Mouse (Mus musculus) spleen, postnatal 10 days (tissue): ENCODE measurements around the gene Pkd1l1.

Source experiments
- DNase-seq, 2 experiments: peaks; one replicate each; pipeline ENCODE4 v3.0.0; 2021 to 2022; ENCODE audit warnings: low spot score in 2 of 2

The Pkd1l1 gene

DNA sequence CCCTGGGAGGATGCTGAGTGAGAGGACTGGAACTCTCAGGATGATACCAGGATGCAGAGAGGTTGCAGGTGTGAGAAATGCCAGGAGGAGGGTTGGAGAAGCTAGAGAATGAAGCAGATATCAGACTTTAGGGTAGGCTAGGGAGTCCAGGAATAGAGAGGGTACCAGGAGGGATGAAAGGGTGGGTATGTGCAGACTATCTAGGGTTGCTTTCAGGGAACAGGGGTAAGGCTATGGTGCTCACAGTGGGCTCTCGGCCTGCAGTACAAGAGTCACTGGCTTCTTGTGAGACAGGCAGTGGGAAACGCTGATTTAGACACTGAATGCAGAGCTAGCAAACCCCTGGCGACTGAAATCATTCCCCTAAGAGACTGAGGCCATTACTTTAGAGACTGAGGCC, at the start of gene Pkd1l1:
Gene Pkd1l1, minus strand, starts transcription at position 101 of the 400 bp plus-strand sequence.
- no peak for DNase-seq

DNA sequence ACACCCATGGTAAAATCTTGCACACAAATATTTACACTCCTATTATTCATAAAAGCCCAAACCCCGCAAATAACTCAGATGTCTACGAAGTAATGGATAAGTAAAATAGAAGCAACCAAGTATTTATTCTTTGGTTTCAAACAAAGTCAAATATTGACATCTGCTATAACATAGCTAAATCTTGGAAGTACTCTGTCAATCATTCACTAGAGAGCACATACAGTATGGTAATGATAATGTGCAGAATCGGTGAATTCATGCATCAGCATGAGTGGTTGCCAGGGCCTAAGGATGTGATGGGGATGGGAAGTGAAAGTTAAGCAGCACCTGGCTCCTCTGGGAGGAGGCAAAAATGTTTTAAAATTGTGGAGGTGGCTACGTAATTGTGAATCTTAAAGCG, 47.1 kb upstream of the Pkd1l1 start:
- no peak for DNase-seq

DNA sequence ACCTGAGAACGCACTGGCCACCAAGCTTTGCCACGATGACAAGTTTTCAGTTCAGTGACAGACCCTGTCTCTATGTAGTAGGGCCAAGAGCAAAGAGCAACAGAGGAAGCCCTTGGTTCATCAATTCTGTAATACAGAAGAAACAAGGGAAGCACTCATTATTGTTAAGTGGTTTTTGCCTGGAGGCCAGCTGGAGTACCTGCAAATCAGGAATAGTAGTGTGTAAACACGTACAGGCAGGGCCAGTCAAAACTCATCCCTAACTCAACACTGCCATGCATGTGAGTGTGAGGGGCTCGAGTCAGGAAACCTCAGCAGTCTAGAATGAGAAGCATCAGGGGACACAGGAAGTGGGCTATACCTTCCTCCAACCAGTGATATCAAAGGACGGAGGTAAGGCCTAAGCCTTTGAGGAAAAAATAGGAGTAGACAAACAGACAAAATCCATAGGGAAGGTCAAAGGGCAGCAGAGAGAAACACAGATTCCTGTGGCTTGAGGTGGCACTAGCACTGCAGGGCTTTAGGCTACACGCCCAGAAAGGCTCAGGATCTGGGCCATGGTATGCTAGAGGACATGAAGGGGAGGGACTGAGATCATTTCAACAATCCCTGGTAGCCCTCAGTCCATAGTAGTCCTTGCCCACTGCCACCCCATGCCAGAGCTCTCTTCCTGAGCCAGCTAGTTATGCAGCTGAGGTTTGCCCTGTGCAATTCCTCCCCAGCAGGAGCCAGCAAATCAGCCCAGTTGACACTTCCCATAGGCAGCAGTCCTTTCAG, 45.6 kb upstream of the Pkd1l1 start:
- no peak for DNase-seq

DNA sequence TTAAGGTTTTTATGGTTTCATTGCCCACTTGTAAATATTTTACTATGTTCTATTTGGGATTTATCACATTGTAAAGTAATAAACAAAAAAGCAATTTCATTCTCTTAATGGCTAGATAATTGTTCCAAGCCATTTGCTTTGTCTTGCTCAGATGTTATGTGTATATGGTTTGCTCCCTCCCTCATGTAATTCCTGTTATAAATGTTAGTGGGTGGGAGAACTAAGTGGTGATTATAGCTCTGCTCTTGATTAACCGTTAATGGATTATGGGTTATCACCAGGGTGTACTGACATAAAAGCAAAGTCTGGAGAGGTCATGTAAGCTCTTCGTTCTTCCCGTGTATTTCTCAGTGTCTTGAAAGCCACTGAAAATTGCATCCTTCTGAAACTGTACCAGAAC, 41.7 kb upstream of the Pkd1l1 start:
- DNase-seq, result no peak

DNA sequence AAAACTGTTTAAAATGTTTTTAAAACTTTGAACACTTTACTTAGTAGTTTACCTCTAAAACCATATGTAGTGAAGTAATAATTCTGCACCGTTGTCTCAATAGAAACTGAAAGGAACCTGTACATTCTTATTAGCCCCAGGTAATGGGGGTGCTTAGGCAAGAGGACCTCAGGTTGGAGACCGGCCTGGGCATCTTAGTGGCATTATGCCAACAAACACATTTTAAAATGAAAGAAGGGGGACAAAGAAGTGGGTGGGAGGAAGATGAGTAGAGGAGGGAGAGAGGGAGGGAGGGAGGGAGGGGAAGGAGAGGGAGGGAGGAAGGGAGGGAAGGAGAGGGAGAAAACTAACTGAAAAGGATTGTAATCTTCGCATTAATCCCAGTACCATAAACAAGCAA, 38.3 kb upstream of the Pkd1l1 start:
- DNase-seq, result no peak

DNA sequence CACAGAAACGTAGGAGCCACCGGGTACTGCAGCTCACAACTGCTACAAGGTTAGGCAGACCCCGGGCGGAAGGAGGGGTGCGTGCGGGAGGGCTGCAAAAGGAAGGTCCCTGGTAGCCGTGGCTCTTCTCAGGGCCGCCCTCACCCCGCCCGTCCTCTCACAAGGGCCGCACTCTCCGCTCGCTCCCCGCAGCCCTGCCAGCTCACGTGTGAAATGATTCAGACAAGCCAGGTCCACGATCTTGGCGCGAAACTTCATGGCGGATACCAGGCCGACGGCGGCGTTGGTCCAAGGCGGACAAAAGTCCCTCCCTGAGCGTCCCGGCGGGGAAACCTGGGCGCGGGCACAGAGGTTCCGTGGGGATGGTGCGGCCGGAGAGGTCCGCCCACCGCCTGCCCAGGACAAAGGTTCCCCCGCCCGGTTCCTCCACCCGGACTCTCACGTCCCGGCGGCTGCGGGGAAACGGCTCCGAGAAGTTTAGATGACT, 37.8 kb upstream of the Pkd1l1 start, which contains the start of gene Hus1:
Gene Hus1, minus strand, starts transcription at position 339 of the 487 bp plus-strand sequence.
- DNase-seq, result peak; percentile 87 to 88

DNA sequence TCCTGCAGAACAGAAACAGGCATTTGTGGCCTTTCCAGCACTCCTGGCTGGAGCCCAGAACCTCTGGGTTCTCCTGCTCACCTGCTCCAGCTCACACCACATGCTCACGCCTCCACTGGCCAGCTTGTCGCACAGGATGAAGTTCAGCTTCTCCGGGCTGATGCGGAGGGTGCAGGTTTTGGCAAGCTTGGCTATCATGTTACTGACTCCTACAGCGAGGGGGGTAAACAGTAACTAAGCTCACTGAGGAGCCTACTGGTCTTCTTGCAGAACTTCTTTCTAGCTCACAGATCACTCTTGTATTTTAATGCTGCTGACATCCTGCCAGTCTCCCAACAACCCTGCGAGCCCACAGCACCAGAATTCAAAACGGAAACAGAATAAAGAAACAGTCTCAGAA, 37.4 kb upstream of the Pkd1l1 start:
- peak; percentile 30 to 40 for DNase-seq

DNA sequence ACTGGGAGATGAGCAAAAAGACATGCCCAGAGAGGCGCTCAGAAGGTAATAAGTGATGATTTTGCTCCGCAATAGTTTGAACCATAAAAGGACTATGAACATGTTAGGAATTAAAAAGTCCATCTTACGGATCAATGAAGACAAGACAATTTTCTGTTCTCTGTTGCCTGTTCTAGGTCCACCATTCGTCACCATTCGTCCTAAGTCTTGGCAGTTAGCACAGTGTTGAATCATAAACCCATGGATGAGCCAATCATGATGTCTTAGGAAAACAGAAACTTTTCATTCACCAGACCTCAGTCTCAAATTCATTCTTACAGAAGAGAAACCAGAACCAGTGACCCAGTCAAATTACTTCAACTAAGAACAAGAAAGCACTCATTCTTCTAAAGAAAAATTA, 35.7 kb upstream of the Pkd1l1 start:
- DNase-seq, result no peak

DNA sequence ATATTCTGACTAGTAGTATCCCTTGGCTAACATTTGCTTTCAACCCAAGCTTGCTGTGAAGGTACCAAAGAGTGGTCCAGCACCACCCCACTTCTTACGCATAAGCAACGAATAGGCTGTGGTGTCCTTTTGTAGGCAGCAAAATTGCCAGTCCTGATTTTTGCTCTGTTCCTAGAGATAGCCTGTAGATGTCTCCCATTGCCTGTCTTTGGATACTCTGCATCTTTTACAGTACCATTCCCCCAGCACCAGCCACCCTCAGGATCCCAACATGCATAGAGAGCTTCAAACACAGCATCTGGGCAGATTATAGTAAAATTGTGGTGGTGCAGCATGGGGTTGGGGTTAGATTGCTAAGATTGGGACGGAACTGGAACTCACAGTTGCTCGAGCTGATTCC, 15.0 kb upstream of the Pkd1l1 start:
- no peak for DNase-seq

DNA sequence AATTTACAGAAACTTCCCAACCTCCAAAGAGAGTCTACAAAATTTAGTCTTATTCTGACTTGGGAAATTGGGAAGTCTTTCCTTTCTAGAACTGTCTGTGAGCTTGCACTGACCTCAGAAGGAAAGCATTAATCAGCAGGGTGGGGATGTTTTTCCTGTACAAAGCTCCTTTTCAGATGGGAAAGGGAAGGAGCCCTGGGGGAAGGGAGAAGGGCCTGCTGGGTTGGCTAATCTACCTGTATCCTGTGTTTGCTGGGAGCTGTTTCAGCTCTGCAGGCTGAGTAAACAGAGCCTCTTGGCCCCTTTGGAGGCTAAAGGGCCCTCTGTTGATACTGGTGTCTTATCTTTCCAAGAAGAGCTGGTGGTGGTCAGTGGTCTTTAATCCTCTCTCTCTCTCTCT, 13.0 kb upstream of the Pkd1l1 start:
- DNase-seq, result no peak

DNA sequence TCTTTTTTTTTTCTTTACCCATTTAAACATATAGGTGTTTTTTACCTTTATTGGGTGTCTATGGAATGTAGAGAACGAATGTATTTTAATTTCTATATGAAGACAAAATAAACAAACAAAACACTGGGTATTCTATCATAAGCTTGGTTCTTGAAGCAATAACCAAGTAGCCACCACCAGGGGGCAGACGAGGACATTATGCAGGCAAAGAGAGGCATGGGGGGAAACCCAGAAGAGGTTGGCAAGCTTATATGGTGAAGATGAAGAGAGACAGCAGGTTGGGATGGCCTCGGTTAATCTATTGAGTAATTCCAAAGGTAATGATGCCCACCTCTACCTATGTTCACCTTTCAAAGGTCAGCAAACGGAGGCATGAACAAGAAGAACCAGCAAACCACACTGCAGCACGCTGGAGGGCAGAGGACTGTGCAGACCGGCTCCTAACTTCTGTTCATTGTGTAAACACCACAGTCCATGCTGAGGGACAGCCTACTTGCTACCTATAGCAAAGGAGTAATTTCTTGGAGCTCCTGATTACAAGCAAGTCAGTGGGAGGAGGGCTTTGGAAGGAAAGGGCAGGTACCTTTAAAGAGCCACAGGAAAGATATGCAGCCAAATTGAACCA, 10.3 kb upstream of the Pkd1l1 start:
- DNase-seq, result peak; percentile 37 to 83

DNA sequence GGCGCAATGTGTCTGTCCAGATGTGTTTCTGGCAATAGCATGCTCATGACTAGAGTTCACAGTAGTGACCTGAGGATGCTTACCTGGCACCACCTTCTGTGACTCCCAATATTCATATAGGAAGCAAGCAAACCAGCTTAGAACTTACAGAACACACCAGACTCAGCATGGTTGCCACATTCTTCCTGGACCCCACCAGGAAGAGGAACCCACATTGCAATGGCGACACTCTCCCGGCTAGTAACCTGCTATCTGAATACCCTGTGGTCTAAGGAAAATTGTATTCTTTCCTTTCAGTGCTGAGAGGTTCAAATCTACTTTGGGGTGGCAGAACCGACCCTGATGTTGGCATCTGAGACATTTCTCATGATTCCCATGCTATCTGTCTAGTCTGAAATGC, 5.1 kb upstream of the Pkd1l1 start:
- DNase-seq, result no peak

DNA sequence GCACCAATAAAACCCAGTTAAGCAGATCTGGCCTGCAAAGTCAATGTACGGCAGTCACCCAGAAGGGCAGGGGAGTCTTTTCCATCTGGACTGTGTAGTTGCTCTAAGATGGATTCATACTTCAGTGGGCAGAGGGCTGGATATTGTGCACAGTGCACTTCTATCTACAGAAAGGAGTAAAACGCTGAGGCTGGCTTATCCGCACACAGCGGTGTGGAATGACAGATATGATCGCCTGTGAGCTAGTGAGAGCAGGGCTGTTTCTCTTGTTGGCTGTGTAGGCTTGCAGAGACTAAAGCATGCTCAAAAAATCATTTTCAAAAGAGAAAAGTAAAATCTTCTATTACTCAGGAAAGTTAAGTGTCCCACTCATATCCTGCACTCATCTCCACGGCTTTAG, 973 bp downstream of the Pkd1l1 start:
- no peak for DNase-seq

DNA sequence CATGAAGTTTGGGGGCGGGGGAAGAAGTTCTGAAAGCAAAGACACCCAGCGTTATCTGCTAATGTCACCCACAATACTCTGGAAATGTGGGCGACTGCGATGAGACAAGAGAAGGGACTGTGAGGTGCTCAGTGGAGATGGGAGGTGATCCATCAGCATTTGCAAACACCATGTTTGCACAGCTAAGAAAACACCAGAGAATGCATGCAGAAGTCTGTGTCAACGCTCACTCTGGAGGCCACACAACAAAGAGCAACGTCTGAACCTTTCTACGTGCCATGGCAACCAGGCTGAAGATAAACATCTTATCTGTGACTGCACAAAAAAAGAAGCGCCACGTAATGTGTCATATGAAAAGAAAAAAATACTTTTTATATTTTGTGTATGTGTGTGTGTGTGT, 2.6 kb downstream of the Pkd1l1 start:
- DNase-seq, result peak in 1 of 2 experiments; percentile 28

DNA sequence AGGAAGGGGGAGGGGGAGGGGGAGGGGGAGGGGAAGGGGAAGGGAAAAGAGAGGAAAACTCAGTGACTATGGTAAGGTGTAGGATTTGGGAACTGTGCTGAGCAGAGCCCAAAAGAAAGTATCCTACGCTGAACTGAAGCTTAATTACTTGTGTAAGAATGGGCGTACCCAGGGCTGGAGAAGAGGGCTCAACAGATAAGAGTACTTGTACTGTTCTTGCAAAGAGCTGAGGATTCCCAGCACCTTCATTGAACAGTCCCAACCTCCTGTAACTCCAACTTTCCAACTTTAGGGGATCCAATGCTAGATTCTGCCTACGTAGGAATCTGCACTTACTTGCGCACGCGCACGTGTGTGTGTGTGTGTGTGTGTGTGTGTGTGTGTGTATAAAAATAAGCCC, 5.0 kb downstream of the Pkd1l1 start:
- no peak for DNase-seq

DNA sequence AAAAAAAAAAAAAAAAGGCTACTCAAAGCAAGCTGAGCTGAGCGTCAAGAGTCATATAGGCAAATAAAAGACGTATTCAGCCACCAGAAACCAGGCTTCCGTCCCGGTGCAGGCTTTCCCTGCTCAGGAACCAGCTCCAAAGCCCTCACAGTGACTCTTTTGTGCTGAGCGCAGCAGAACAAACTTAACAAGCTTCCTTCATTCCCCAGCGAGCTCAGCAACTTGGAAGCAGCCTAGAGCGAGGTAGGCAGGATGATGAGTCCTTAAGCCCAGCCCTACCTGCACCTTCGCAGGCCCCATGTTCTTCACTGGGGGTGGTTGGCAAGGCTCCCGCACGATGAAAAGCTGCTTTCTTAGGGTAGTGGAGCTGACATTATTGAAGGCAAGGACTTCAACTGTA, 14.5 kb downstream of the Pkd1l1 start:
- DNase-seq, result no peak

DNA sequence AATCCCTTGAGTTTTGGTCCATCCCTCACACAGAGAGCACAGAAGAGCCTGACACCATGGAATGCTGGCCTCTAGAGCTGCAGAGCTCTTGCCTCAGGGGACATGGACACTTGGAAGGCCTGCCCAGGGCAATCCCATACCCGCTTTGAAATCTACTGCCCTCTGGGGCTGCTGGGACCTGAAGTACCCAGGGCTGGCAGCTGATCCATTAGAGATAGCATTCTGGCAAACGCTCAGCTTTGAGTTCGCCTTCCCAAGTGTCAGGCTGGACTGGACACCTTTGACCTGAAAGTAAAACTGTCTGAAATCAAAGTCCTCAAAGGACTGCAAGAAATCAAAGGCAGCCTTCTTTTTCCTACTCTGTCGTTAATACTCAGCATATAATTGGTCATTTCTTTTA, 15.0 kb downstream of the Pkd1l1 start:
- no peak for DNase-seq

DNA sequence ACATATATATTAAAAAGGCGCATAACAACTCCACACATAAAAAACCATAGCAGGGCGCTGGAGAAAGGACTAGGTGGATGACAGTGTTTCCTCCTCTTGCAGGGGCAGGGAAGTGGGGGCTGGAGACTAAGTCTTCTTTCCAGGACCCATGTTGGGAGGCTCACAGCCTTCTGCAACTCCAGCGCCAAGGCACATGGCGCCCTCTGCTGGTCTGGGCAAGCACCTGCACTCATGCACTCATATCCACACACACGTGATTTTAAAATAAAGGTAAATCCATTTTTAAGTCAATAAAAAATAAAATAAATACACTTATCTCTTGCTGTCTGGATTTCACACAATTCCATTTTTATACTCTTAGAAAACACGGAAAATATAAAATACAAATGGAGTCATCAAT, 16.0 kb downstream of the Pkd1l1 start:
- peak in 1 of 2 experiments; percentile 22 for DNase-seq

DNA sequence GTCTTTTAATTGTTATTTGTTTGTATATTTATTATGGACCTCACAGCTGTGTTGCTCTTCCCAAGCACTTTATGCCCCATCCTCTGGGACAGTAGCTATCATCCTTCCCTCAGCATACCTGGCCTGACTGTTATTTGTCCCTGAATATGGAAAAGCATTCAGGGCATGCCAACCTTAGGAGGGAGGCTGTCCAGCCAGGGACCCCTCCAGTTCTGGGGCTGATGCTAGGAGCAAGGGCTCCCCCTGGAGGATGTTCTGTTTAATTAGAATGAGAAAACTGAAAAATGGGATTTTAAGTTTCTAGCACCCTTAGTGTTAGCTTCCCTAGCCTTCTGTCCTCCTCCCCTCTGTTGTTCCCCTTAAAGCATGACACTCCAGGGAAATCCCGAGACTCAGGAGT, 17.4 kb downstream of the Pkd1l1 start:
- peak in 1 of 2 experiments; percentile 32 for DNase-seq

DNA sequence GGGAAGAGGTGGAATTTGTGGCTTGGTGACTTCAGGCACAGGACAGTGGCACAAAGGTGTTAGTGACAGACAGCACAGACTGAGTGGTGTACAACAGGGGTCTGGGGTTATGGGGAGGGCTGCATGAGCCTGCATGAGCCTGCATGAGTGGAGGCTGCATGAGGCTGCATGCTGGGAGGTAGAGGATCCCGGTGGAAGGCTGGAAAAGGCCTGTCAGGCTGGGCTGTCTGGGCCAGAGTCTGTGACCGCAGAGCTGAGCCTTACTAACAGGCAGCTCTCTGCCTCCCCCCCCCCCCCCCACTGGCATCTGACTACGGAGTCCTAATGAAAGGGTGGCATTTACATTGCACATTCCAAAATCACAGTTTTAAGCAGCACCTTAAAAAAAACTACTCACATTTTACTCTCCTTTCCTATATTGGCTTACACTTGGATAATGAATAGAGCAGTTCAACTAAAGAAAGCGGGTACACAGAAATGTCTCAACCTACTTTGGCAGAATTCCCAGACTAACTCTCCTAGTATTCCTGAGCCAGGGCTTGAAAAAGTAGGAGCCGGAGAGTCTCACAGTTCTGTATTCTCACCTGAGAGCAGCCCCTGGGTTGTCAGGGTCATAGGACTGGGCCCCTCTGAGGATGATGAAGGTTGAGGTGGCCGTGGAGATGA, 23.2 kb downstream of the Pkd1l1 start:
- no peak for DNase-seq

DNA sequence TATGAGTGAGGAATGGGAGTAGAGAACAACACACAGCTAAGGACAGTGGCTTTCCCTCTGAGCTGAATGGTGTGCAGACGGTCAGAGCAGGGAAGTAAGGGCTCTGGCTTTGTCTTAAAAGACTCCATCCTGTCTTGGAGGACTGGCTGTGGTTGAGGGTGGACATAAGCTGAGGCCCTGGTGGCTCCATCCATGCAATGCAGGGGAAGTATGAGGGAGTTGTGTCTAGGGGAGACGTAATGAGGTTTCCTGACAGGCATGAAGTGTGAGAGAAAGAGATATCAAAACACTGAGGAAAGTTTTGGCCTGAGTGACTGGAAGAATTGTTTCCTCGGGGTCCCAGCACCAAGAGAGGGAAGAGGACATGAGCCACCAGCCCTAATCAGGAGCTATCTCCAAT, 24.2 kb downstream of the Pkd1l1 start:
- DNase-seq, result no peak

DNA sequence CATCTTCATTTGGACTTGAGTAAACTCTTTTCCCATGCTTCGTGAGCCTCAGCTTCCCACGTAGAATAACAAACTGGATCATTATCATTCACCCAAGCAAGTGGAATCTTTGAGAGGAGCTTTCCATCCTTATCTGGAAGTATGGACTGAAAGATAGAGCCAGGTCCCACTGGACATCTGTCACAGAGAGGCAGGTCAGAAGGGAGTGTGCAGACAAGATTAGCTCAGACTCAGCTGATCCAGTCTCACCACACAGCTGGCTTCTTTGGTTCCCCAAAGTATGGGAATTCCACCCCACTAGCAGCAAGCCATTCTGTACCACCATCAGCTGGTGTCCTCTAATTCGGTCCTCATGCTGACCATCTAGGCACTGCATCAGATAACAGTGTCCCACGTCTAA, 29.0 kb downstream of the Pkd1l1 start:
- DNase-seq, result no peak

DNA sequence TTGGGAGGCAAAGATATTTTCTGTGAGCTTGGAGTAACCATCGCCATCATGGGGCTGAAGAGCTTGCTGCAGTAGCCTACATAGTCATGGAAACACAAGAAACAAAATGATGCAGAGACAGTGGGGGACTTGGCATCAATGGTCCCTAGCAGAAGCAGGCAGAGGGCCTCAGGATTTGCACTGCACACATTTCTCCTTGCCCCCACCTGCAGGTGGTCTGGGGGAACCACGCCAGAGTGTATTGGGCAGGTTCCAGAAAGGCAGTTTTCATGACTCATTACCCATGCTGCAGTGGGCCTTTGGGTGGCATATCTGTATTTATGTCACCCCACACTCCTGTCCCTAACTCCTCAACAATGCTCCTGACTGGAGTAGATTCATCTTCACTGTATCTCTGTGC, 30.6 kb downstream of the Pkd1l1 start:
- DNase-seq, result no peak
